Mouse (Mus musculus): Measurements from ENCODE around the gene Birc6. TPM values are rescaled to one million over a fixed set of nuclear protein-coding genes. Genes with fewer than 3 reads are reported as not detected.
"Not testable (repeated sequence)": the region's sequence is repeated elsewhere in the genome, so short reads cannot be mapped to it uniquely, and the experiment has no call there.

Birc6 gene
- polyA plus RNA-seq, 1 experiment, result 98.6 TPM

DNA sequence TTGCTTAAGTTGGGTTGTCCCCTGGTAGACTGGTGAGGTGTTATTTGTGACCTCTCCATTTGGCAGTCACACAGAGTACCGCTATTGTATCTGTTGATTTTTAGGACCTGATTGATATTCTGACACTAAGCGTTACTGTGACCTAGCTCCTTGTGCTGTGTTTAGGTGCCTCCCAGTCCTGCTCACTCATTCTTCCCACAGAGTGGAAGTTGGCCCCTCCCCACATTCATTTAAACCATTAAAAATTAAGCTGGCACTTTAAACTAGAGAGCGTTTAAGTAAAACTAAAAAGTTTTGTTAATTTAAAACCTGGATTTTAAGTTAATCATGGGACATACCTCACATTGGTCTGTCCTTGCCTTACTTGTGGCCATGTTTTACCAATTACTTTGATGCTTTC, 156.8 kb downstream of the Birc6 start:
- TF ChIP-seq POLR2A (IDR thresholded peaks at IDR 0.05; ENCODE audit: extremely low read depth, insufficient read depth, low read length), result no peak
- TF ChIP-seq CTCF (IDR thresholded peaks at IDR 0.05; ENCODE audit: extremely low read depth, insufficient read depth, low read length), result no peak
- no peak overlapping the region for H3K4me3 ChIP-seq (ENCODE audit: insufficient read depth, low read length)
- peaks cover 2% of the 10 kb centered on the region; the same call in 1 of the 2 replicates for H3K4me1 ChIP-seq (ENCODE audit: control insufficient read depth, insufficient read depth, low read length)
- no peak overlapping the region for H3K27ac ChIP-seq (ENCODE audit: insufficient read depth, low read length)

GRCm38 (mm10) chr17:74688555-74688954, 160.5 kb downstream of the Birc6 start:
- Histone ChIP-seq H3K27ac (ENCODE audit: insufficient read depth, low read length) (no peak overlapping the region), H3K4me3 (ENCODE audit: insufficient read depth, low read length) (no peak overlapping the region), H3K4me1 (ENCODE audit: control insufficient read depth, insufficient read depth, low read length) (peaks cover 2% of the 10 kb centered on the region; the same call in 1 of the 2 replicates)
- no peak for TF ChIP-seq POLR2A (IDR thresholded peaks at IDR 0.05; ENCODE audit: extremely low read depth, insufficient read depth, low read length)
- no peak for TF ChIP-seq CTCF (IDR thresholded peaks at IDR 0.05; ENCODE audit: extremely low read depth, insufficient read depth, low read length)

DNA sequence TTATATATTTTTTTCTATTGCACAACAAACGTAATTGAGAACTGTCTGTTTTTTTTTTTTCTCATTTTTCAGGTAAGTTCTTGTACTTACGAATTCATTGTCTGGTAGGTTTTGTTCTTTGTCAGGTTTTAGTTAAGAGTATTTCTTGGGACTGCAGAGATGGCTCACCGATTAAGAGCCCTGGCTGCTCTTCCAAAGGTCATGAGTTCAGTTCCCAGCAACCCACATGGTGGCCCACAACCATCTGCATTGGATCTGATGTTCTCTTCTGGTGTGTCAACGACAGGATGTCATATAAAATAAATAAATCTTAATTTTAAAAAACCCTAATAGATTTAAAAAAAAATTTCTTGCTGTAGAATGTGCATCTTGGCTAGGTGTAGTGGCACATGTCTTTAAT, 161.3 kb downstream of the Birc6 start:
- Histone ChIP-seq H3K4me3 (ENCODE audit: insufficient read depth, low read length) (no peak overlapping the region), H3K4me1 (ENCODE audit: control insufficient read depth, insufficient read depth, low read length) (peaks cover 2% of the 10 kb centered on the region; the same call in 1 of the 2 replicates), H3K27ac (ENCODE audit: insufficient read depth, low read length) (no peak overlapping the region)
- no peak for TF ChIP-seq POLR2A (IDR thresholded peaks at IDR 0.05; ENCODE audit: extremely low read depth, insufficient read depth, low read length)
- TF ChIP-seq CTCF (IDR thresholded peaks at IDR 0.05; ENCODE audit: extremely low read depth, insufficient read depth, low read length), result no peak

DNA sequence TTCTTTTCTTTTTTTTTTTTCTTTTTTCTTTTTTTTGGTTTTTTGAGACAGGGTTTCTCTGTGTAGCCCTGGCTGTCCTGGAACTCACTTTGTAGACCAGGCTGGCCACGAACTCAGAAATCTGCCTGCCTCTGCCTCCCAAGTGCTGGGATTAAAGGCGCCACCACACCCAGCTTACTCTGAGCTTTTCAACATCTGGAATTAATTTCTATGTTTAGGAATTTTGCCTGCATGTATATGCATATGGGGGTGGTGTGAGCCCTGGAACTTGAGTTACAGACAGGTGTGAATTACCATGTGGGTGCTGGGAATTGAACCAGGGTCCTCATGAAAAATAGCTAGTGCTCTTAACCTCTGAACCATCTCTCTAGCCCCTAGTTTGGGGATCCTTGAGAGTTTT, 173.6 kb downstream of the Birc6 start:
- H3K4me1 ChIP-seq (ENCODE audit: control insufficient read depth, insufficient read depth, low read length); H3K4me3 ChIP-seq (ENCODE audit: insufficient read depth, low read length); H3K27ac ChIP-seq (ENCODE audit: insufficient read depth, low read length): not testable (repeated sequence)

DNA sequence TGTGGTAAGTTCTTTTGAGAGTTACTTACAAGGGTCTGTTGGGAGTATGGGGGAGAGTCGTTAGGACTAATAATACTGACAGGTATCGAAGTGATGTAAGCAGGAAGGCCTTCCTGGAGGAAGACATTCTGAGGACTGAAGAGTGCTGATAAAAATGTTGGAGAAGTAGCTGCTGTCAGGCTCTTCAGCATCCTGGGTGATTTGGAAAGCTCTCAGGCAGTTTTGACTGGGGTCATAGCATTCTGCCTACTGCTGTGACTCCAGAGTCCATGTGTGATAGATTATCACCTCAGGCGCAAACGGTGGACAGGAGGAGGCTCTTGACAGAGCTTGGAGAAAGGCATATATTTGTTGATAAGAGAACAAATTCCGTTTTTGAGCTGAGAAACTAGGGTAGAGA, 177.4 kb downstream of the Birc6 start:
- Histone ChIP-seq H3K27ac (ENCODE audit: insufficient read depth, low read length) (no peak overlapping the region), H3K4me3 (ENCODE audit: insufficient read depth, low read length) (no peak overlapping the region), H3K4me1 (ENCODE audit: control insufficient read depth, insufficient read depth, low read length) (no peaks in the 10 kb centered on the region)
- TF ChIP-seq CTCF (IDR thresholded peaks at IDR 0.05; ENCODE audit: extremely low read depth, insufficient read depth, low read length) (no peak), POLR2A (IDR thresholded peaks at IDR 0.05; ENCODE audit: extremely low read depth, insufficient read depth, low read length) (no peak)

- TF ChIP-seq CTCF (IDR thresholded peaks at IDR 0.05; ENCODE audit: extremely low read depth, insufficient read depth, low read length), result no peak
- no peak for TF ChIP-seq POLR2A (IDR thresholded peaks at IDR 0.05; ENCODE audit: extremely low read depth, insufficient read depth, low read length)
- Histone ChIP-seq H3K4me1 (ENCODE audit: control insufficient read depth, insufficient read depth, low read length) (no peaks in the 10 kb centered on the region), H3K4me3 (ENCODE audit: insufficient read depth, low read length) (no peak overlapping the region), H3K27ac (ENCODE audit: insufficient read depth, low read length) (no peak overlapping the region)
These were observed 178.5 kb downstream of the Birc6 start for GRCm38 (mm10) chr17:74706593-74706992.

GRCm38 (mm10) chr17:74707637-74708152, 179.6 kb downstream of the Birc6 start:
- TF ChIP-seq CTCF (IDR thresholded peaks at IDR 0.05; ENCODE audit: extremely low read depth, insufficient read depth, low read length), result no peak
- no peak for TF ChIP-seq POLR2A (IDR thresholded peaks at IDR 0.05; ENCODE audit: extremely low read depth, insufficient read depth, low read length)
- Histone ChIP-seq H3K4me1 (ENCODE audit: control insufficient read depth, insufficient read depth, low read length) (no peaks in the 10 kb centered on the region), H3K4me3 (ENCODE audit: insufficient read depth, low read length) (no peak overlapping the region), H3K27ac (ENCODE audit: insufficient read depth, low read length) (no peak overlapping the region)

GRCm38 (mm10) chr17:74710731-74711130, 182.6 kb downstream of the Birc6 start:
- Histone ChIP-seq H3K27ac (ENCODE audit: insufficient read depth, low read length) (no peak overlapping the region), H3K4me1 (ENCODE audit: control insufficient read depth, insufficient read depth, low read length) (no peaks in the 10 kb centered on the region), H3K4me3 (ENCODE audit: insufficient read depth, low read length) (no peak overlapping the region)
- TF ChIP-seq CTCF (IDR thresholded peaks at IDR 0.05; ENCODE audit: extremely low read depth, insufficient read depth, low read length), result no peak
- TF ChIP-seq POLR2A (IDR thresholded peaks at IDR 0.05; ENCODE audit: extremely low read depth, insufficient read depth, low read length), result no peak

DNA sequence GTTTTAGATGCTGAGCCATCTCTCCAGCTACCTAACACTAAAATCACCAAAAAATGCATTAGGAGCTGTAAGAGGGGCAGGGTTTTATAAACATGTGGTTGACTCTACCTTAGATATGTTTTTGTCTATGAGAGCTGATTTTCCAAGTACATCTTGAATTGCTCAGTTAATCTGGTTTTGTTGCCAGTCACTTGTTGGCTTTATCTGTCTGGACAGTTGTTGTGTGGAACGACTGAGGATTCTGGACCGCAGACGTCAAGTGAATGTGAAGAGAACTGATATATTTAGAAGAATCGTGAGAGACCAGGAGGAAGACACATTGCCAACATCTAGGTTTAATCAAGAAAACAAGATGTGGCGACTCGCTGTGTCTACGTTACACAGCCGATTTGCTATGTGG, 183.5 kb downstream of the Birc6 start:
- no peaks in the 10 kb centered on the region for H3K4me1 ChIP-seq (ENCODE audit: control insufficient read depth, insufficient read depth, low read length)
- H3K4me3 ChIP-seq (ENCODE audit: insufficient read depth, low read length), result no peak overlapping the region
- no peak overlapping the region for H3K27ac ChIP-seq (ENCODE audit: insufficient read depth, low read length)
- TF ChIP-seq CTCF (IDR thresholded peaks at IDR 0.05; ENCODE audit: extremely low read depth, insufficient read depth, low read length) (no peak), POLR2A (IDR thresholded peaks at IDR 0.05; ENCODE audit: extremely low read depth, insufficient read depth, low read length) (no peak)

GRCm38 (mm10) chr17:74715128-74715527, 187.0 kb downstream of the Birc6 start:
- H3K4me1 ChIP-seq (ENCODE audit: control insufficient read depth, insufficient read depth, low read length), result no peaks in the 10 kb centered on the region; the same call in 1 of the 2 replicates
- H3K27ac ChIP-seq (ENCODE audit: insufficient read depth, low read length), result no peak overlapping the region
- H3K4me3 ChIP-seq (ENCODE audit: insufficient read depth, low read length), result no peak overlapping the region
- no peak for TF ChIP-seq POLR2A (IDR thresholded peaks at IDR 0.05; ENCODE audit: extremely low read depth, insufficient read depth, low read length)
- TF ChIP-seq CTCF (IDR thresholded peaks at IDR 0.05; ENCODE audit: extremely low read depth, insufficient read depth, low read length), result no peak
